Mouse (Mus musculus) adrenal gland, postnatal 14 days (tissue): Measurements from ENCODE around the gene Mia. TPM values are rescaled to one million over a fixed set of nuclear protein-coding genes. Genes with fewer than 3 reads are reported as not detected.
A peak's percentile ranks its signal among the peaks of the same experiment; 100 is the strongest.

Experiments
- DNase-seq: peaks from one replicate; pipeline ENCODE4 v3.0.0; 2021; ENCODE audit warnings: mixed read lengths
- long read RNA-seq, 2 experiments: library from polyadenylated mRNA; stranded (forward); transcript quantifications; one replicate each; pipeline ENCODE4 v2.0.0; 2021
- total RNA-seq: library from RNA; stranded (reverse); gene quantifications from 2 replicates; pipeline ENCODE4 v1.2.3, GENCODE M21; 2021

Gene Mia
- 0.89 TPM in 1 of 2 replicates, not detected in the other for total RNA-seq
- long read RNA-seq, experiment 1, result 0 reads
- long read RNA-seq, experiment 2, partial matches to known transcripts, result 1 of 1 reads
- long read RNA-seq, experiment 2, other reads (novel, unspliced or antisense), result 0 of 1 reads

- no peak for DNase-seq
Measured at GRCm38 (mm10) chr7:27180837-27181695, at the start of gene Mia, which contains the start of gene Gm21983. Mia (minus strand) TSS chr7:27181157. Gm21983 (minus strand) TSS chr7:27181086.

GRCm38 (mm10) chr7:27228865-27229264, 47.9 kb upstream of the Mia start:
- DNase-seq, result no peak

GRCm38 (mm10) chr7:27228281-27228821, 47.4 kb upstream of the Mia start, which contains the start of gene Itpkc:
Itpkc (minus strand) TSS chr7:27228661.
- DNase-seq, result peak; percentile 96

GRCm38 (mm10) chr7:27227676-27228075, 46.7 kb upstream of the Mia start:
- peak; percentile 51 for DNase-seq

- DNase-seq, result no peak
Measured at GRCm38 (mm10) chr7:27227276-27227675, 46.3 kb upstream of the Mia start.

DNA sequence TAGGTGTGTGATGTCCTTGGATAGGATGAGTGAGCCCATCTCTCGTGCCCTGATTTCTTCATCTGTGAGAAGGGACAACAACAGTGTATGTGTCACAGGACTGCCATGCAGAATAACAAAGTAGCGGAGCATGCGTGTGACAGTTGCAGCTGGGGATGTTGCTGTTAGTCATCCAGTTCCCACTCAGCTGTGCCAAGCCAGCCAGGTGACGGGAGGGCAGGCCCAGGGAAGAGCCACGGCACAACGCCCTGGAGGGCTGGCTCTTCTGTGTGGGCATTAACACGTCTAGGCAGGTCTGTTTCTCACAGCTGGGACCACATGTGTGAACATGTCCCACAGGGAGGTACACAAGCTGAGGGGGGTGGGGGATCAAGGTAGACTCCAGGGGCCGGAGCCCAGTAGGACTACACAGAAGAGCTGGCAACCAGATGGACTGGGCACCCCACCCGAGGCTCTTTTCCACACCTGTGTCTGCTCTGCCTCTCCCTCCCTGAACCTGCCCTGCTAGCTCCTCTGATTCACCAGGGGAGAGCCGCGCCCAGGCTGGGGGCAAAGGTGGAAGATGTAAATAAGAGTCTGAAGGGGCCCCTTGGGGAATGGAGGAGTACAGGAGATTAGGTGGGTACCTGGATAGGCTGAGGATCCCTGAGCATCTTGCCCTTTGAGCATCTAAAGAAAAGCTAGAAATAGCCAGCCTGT, 44.1 kb upstream of the Mia start:
- DNase-seq, result peak; percentile 83

- DNase-seq, result no peak
Measured at GRCm38 (mm10) chr7:27222538-27222937, 41.6 kb upstream of the Mia start.

DNA sequence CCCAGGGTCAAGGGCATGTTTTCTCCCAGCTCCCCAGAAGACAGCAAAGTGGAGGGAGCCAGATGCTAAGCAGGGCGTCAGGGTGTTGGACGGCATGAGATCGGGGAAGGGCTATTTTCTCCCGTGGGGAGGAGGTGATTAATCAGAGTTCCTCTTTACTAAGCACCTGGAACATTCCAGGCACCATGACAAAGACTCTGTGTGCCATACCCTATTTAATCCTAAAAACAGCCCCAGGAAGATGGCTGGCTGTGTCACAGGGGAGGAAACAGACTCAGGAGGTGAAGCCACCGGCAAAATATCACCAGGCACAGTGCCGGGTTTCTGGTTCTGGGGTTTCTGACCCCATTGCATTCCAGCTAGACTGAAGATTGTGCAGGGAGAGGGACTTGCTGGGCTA, 41.0 kb upstream of the Mia start:
- no peak for DNase-seq

GRCm38 (mm10) chr7:27219937-27220336, 39.0 kb upstream of the Mia start:
- no peak for DNase-seq

DNA sequence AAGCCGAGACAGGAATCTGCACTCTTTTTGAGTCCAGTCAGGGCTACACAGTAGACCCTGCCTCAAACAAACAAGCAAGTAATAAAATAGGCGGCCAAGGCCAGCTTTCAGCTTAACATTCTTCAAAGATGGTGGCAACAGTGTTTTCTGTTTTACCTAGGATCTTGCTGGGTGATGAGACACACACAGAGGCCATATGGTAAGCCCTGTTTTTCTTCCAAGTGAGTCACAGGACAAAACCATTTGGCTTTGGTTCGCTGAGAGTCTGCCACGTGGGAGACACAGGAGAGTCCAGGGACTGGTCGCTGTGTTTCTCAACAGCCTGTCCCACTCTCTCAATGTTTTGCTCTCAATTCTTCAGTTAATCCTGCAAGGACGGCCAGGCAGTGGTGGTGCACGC, 37.6 kb upstream of the Mia start:
- DNase-seq, result peak; percentile 29

- no peak for DNase-seq
Measured at GRCm38 (mm10) chr7:27212626-27213025, 31.7 kb upstream of the Mia start.

DNA sequence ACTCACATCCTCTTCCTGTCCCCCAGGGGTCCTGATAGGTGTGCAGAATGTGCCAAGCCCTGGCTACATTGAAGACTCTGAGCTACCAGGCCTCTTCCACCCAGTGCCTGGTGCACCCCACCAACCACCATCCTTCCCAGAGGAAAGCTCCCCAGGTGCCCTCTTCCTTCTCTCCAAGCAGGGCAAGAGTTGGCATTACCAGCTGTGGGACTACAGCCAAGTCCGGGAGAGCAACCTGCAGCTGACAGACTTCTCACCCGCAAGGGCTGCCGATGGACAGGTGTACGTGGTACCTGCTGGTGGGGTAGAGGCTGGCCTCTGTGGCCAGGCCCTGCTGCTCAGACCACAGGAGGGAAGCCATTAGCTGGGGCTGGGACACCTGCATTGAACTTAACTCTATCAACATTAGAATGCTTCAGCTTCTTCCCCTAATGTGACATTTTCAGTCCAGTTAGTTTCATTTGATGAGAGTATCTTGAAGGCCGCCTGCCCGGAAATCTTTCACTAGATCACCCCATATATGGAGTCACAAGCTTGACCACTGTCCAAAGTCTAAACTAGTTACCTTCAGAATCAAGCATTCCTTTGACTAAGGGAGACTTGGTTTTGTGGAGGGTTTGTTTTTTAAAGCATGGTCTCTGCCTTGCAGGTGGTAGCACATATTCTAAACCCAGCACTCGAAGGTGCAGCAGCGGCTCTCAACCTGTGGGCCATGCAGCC, 22.9 kb upstream of the Mia start:
- no peak for DNase-seq

DNA sequence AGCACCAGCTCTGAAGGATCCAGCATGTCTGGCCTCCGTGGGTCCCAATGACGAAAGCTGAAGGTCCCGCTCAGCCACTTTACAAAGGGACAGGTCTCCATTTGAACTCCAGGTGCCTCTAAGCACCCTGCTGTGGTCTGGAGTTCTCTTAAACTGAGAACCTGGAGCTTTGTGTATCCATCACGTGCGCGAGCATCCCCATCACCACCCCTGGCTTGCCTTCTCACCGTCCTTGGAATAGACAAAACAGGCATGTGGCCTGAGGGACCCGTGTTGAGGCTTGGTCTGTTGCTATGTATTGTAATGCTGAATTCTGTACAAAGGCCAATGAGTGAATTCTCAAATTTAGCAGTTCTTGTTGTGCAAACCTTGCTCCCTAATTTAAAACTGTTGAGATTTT, 17.8 kb upstream of the Mia start:
- no peak for DNase-seq

GRCm38 (mm10) chr7:27198355-27198754, 17.4 kb upstream of the Mia start:
- no peak for DNase-seq

DNA sequence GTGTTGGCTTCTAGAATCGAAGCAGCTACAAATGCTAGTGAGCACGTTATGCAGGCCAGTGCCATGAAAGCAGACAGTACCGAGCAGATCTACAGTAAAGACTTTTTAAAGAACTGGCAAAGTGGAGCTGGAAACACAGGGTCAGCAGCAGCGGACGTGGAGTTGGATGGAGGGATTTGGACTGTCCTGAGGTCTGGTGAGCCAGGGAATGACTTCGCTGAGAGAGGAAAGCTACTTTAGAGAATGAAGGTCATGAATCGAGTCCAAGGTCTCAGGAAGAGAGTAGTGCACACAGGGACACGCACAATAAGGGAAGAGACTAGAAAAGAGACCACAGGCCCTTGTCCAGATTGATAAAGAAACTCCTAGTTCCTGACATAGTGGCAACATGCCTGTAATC, 16.7 kb upstream of the Mia start:
- peak; percentile 34 for DNase-seq

- no peak for DNase-seq
Measured at GRCm38 (mm10) chr7:27197136-27197535, 16.2 kb upstream of the Mia start.

- DNase-seq, result peak; percentile 98
Measured at GRCm38 (mm10) chr7:27195681-27196611, 15.0 kb upstream of the Mia start, which contains the start of the genes BC024978 and Snrpa. BC024978 (plus strand) TSS chr7:27195781. Snrpa (minus strand) TSS chr7:27196271.

DNA sequence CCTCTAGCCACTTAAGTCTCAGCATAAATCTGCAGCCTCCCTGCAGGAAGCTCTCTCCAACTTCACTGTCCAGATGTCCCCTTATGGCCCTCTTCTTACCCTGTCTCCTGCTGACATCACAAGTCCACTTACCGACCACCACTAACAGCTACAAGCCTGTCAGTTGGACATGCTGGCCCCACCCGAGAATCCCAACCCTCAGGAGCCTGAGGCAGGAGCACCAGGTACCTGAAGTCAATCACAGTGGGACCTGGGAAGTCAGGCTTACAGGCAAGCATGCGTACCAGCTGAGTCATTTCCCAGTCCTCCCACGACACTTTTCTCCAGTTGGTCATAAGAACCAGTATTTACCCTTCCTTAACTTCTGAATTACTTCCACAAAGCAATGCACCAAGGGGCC, 12.8 kb upstream of the Mia start:
- DNase-seq, result no peak

DNA sequence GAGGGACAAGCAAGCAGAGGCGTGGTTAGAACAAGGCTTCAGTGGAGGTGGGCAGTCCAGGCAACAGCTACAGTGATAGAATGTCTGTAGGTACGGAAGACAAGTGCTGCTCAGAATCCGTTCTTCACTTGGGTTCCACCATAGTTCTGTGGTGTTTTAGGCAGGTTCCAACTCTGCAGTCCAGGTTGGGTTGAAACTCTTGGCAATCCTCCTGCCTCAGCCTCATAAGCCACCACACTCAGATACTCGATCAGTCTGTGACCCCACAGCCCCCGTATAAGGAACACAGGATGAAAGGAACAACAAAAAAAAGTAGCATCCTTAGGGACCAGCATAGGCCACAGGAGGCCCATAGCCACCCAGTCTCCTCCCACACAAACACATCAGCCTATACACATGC, 11.5 kb upstream of the Mia start:
- DNase-seq, result no peak

- DNase-seq, result peak; percentile 36
Measured at GRCm38 (mm10) chr7:27189271-27189931, 8.4 kb upstream of the Mia start.
